Mouse (Mus musculus) hindbrain, embryonic 13.5 days (tissue): ENCODE measurements at regions not wholly inside any gene's neighbourhood (a gene's known extent, or its start where the extent isn't known, plus 50 kb on each side); places are given as distances from the start of the nearest gene placed in this dataset.
"Not testable (repeated sequence)": the region's sequence is repeated elsewhere in the genome, so short reads cannot be mapped to it uniquely, and the experiment has no call there.

Experiments used
- ATAC-seq: fragments of 200-750 bp; cut with Nextera tagmentation; 2 replicates; pipeline ENCODE4 v1.8.0; 2017; ENCODE audit warnings: moderate TSS enrichment; ENCODE audit not compliant: low FRiP score
- H3K27ac ChIP-seq: fragments of 300-500 bp; sonication (generic); 2 replicates; pipeline ENCODE4 v1.5.1; 2015; ENCODE audit warnings: inconsistent platforms, mild to moderate bottlenecking, moderate library complexity
- H3K27me3 ChIP-seq: fragments of 300-500 bp; sonication (generic); 2 replicates; pipeline ENCODE4 v1.6.1; 2015; ENCODE audit warnings: mild to moderate bottlenecking, inconsistent platforms
- H3K36me3 ChIP-seq: fragments of 300-500 bp; sonication (generic); 2 replicates; pipeline ENCODE4 v1.6.1; 2015; ENCODE audit warnings: mild to moderate bottlenecking, inconsistent platforms
- H3K4me1 ChIP-seq: fragments of 300-500 bp; sonication (generic); replicated peaks from 2 replicates; pipeline ENCODE4 v1.6.1; 2015; ENCODE audit warnings: inconsistent platforms
- H3K4me2 ChIP-seq: fragments of 300-500 bp; sonication (generic); 2 replicates; pipeline ENCODE4 v1.6.1; 2015; ENCODE audit warnings: inconsistent platforms, mild to moderate bottlenecking, moderate library complexity
- H3K4me3 ChIP-seq: fragments of 300-500 bp; sonication (generic); 2 replicates; pipeline ENCODE4 v1.5.1; 2015; ENCODE audit warnings: mild to moderate bottlenecking, inconsistent platforms
- H3K9ac ChIP-seq: fragments of 300-500 bp; sonication (generic); 2 replicates; pipeline ENCODE4 v1.6.1; 2015; ENCODE audit warnings: mild to moderate bottlenecking, inconsistent platforms
- H3K9me3 ChIP-seq: fragments of 300-500 bp; sonication (generic); 2 replicates; pipeline ENCODE4 v1.6.1; 2016; ENCODE audit warnings: inconsistent platforms
- WGBS: fragments of 180-500 bp; shearing (Covaris S2); methylation state at CpG from one replicate; pipeline ENCODE4 v1.1.7; 2015; 5-methylcytosine and 5-hydroxymethylcytosine counted together

DNA sequence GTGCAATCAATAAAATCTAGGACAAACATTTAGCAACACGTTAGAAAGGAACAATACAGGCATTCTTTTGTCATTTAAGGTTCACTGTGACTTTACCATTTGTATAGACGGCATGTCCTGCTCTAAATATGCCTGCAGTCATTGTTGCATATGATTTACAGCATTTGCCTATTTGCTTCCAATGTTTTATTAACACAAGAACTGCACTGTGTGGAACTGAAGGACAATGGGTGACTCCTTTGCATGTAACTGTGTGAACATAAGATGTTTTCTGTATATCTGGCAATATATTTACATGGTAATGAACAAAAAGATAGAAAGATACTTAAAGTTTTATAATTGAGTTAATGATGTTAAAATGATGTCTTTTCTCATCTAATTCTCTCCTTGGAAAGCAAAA lies 57.1 kb downstream of the Pou4f1 start:
- no peak overlapping the region for H3K9ac ChIP-seq
- ATAC-seq: no peak
- H3K36me3 ChIP-seq: no peaks in the 10 kb centered on the region
- no peaks in the 10 kb centered on the region for H3K27me3 ChIP-seq
- no peak overlapping the region for H3K4me3 ChIP-seq
- peaks cover 5% of the 10 kb centered on the region; the same call in 1 of the 2 replicates for H3K4me1 ChIP-seq
- WGBS: 27% methylated on average over 2 of the region's 2 CpGs
- no peak overlapping the region for H3K27ac ChIP-seq
- H3K9me3 ChIP-seq: no peaks in the 10 kb centered on the region
- H3K4me2 ChIP-seq: no peak overlapping the region

GRCm38 (mm10) chr14:104410292-104410691 lies 57.5 kb downstream of the Pou4f1 start:
- 42% methylated on average over 6 of the region's 6 CpGs for WGBS

DNA sequence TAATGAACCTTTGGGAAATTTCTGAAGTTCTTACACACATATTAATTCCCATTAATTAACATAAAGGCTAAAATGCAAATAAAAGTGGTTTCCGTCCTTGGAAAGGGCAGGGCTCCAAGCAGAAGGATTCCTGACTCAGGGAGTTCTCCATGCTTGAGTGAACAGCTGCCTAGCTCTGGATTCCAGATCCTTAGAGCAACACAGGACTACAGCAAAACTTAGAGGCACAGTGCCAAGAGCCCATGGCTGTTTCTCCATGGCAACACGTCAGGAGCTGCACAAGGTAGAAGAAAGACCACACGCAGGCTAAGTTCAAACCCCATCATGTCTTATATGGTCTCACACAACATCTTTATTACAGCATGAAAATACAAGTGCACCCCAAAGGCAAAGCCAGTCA lies 61.7 kb downstream of the Pou4f1 start:
- no peaks in the 10 kb centered on the region for H3K27me3 ChIP-seq

More at GRCm38 (mm10) chr14:104410292-104410691, 57.5 kb downstream of the Pou4f1 start:
- H3K9me3 ChIP-seq: no peaks in the 10 kb centered on the region
- H3K27ac ChIP-seq: no peak overlapping the region
- H3K4me1 ChIP-seq: peaks cover 5% of the 10 kb centered on the region; the same call in 1 of the 2 replicates
- H3K4me2 ChIP-seq: no peak overlapping the region
- no peaks in the 10 kb centered on the region for H3K36me3 ChIP-seq
- no peak for ATAC-seq
- H3K4me3 ChIP-seq: no peak overlapping the region
- H3K9ac ChIP-seq: no peak overlapping the region
- no peaks in the 10 kb centered on the region for H3K27me3 ChIP-seq

GRCm38 (mm10) chr14:104389297-104390071 lies 78.3 kb downstream of the Pou4f1 start:
- Histone ChIP-seq H3K36me3 (no peaks in the 10 kb centered on the region), H3K4me2 (no peak overlapping the region), H3K4me1 (peaks cover 6% of the 10 kb centered on the region; the same call in 1 of the 2 replicates), H3K27me3 (no peaks in the 10 kb centered on the region), H3K9ac (no peak overlapping the region), H3K27ac (peak overlapping the region; percentile 55; the same call in 1 of the 2 replicates), H3K9me3 (no peaks in the 10 kb centered on the region), H3K4me3 (no peak overlapping the region)
- peak; percentile 68; the same call in 1 of the 2 replicates for ATAC-seq
- 54% methylated on average over 8 of the region's 8 CpGs for WGBS

More for the DNA sequence above, 61.7 kb downstream of the Pou4f1 start:
- no peak overlapping the region for H3K27ac ChIP-seq
- H3K9me3 ChIP-seq: no peaks in the 10 kb centered on the region
- H3K36me3 ChIP-seq: no peaks in the 10 kb centered on the region
- H3K4me1 ChIP-seq: peaks cover 5% of the 10 kb centered on the region; the same call in 1 of the 2 replicates
- no peak for ATAC-seq
- WGBS: 58% methylated on average over 3 of the region's 3 CpGs
- H3K4me3 ChIP-seq: no peak overlapping the region
- H3K4me2 ChIP-seq: no peak overlapping the region
- H3K9ac ChIP-seq: no peak overlapping the region

DNA sequence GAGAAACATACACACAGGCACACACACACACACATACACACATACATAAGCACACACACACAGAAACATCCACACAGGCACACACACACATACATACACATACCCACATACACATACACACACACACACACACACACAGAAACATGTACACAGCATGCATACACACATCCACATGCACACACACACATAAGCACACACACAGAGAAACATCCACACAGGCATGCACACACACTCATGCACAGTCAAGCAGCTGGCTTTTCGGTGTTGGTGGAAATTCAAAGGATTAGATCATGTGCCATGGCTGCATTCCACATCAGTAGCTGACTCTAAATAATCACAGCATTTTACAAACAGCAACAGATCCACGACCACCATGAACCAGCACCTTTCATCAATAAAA lies 78.9 kb downstream of the Pou4f1 start:
- peak; percentile 39; the same call in 1 of the 2 replicates for ATAC-seq
- Histone ChIP-seq H3K9me3 (no peaks in the 10 kb centered on the region), H3K4me1 (peaks cover 6% of the 10 kb centered on the region; the same call in 1 of the 2 replicates), H3K9ac (no peak overlapping the region), H3K4me2 (no peak overlapping the region), H3K27ac (no peak overlapping the region), H3K36me3 (no peaks in the 10 kb centered on the region), H3K4me3 (no peak overlapping the region), H3K27me3 (no peaks in the 10 kb centered on the region)
- WGBS: 82% methylated on average over 2 of the region's 2 CpGs

- peak; percentile 79; the same call in 1 of the 2 replicates for ATAC-seq
- Histone ChIP-seq H3K9me3 (no peaks in the 10 kb centered on the region), H3K4me1 (peaks cover 5% of the 10 kb centered on the region; the same call in 1 of the 2 replicates), H3K9ac (no peak overlapping the region), H3K4me3 (no peak overlapping the region), H3K27ac (no peak overlapping the region), H3K4me2 (no peak overlapping the region), H3K36me3 (no peaks in the 10 kb centered on the region), H3K27me3 (no peaks in the 10 kb centered on the region)
- 34% methylated on average over 5 of the region's 5 CpGs for WGBS
Measured at GRCm38 (mm10) chr14:104380986-104381385, 86.8 kb downstream of the Pou4f1 start.

DNA sequence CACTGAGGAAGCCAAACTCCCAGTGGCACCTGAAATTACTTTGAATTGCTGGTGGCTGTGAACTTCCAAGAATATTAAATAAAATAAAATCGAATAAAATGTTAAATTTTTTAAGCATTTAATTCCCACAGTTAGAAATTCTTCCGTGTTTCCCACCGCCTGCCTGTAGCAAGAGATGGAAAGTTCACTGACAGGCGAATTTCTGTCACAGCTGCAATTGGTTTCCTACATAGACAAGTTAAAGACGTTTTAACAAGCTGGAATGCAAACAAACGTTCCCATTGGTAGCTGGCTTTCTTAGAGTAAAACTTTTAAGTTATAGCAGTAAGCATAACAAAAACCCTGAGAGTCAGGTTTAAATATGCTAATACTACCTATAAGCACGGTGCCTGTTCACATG lies 95.0 kb downstream of the Pou4f1 start:
- WGBS: 79% methylated on average over 7 of the region's 7 CpGs
- Histone ChIP-seq H3K27ac (no peak overlapping the region), H3K27me3 (no peaks in the 10 kb centered on the region), H3K9ac (no peak overlapping the region), H3K4me2 (no peak overlapping the region), H3K36me3 (no peaks in the 10 kb centered on the region), H3K9me3 (no peaks in the 10 kb centered on the region), H3K4me1 (no peaks in the 10 kb centered on the region), H3K4me3 (no peak overlapping the region)
- no peak for ATAC-seq

GRCm38 (mm10) chr14:104356636-104357035 lies 111.2 kb downstream of the Pou4f1 start:
- H3K36me3 ChIP-seq: no peaks in the 10 kb centered on the region
- 64% methylated on average over 1 of the region's 1 CpGs for WGBS

GRCm38 (mm10) chr14:104336783-104337182 lies 131.0 kb downstream of the Pou4f1 start:
- not testable (repeated sequence) for H3K27me3 ChIP-seq, H3K36me3 ChIP-seq, H3K27ac ChIP-seq, H3K4me1 ChIP-seq, H3K4me2 ChIP-seq, ATAC-seq, H3K9me3 ChIP-seq, H3K9ac ChIP-seq, H3K4me3 ChIP-seq
- whole genome bisulfite sequencing: 97% methylated on average over 15 of the region's 15 CpGs

More at GRCm38 (mm10) chr14:104356636-104357035, 111.2 kb downstream of the Pou4f1 start:
- H3K4me1 ChIP-seq: no peaks in the 10 kb centered on the region
- no peak overlapping the region for H3K4me2 ChIP-seq
- no peak overlapping the region for H3K4me3 ChIP-seq
- ATAC-seq: no peak
- no peak overlapping the region for H3K9ac ChIP-seq
- H3K9me3 ChIP-seq: no peaks in the 10 kb centered on the region
- no peak overlapping the region for H3K27ac ChIP-seq
- no peaks in the 10 kb centered on the region for H3K27me3 ChIP-seq

GRCm38 (mm10) chr14:104326089-104326488 lies 141.7 kb downstream of the Pou4f1 start:
- H3K4me3 ChIP-seq: no peak overlapping the region
- H3K9me3 ChIP-seq: no peaks in the 10 kb centered on the region
- H3K9ac ChIP-seq: no peak overlapping the region
- no peak for ATAC-seq
- 0 out of 2 replicates have a peak, but pooled peaks cover 2% of the 10 kb centered on the region for H3K4me1 ChIP-seq
- WGBS: 52% methylated on average over 10 of the region's 10 CpGs
- no peak overlapping the region for H3K27ac ChIP-seq
- no peak overlapping the region for H3K4me2 ChIP-seq
- H3K27me3 ChIP-seq: no peaks in the 10 kb centered on the region
- no peaks in the 10 kb centered on the region for H3K36me3 ChIP-seq

- ATAC-seq: no peak
- Histone ChIP-seq H3K9me3 (no peaks in the 10 kb centered on the region), H3K36me3 (no peaks in the 10 kb centered on the region), H3K27me3 (peaks cover 8% of the 10 kb centered on the region; the same call in 1 of the 2 replicates), H3K4me3 (no peak overlapping the region), H3K27ac (no peak overlapping the region), H3K9ac (no peak overlapping the region), H3K4me2 (no peak overlapping the region), H3K4me1 (peaks cover 20% of the 10 kb centered on the region)
- 39% methylated on average over 5 of the region's 5 CpGs for WGBS
Measured at GRCm38 (mm10) chr14:104300141-104300540, 167.7 kb downstream of the Pou4f1 start.

- Histone ChIP-seq H3K27ac (no peak overlapping the region), H3K4me3 (no peak overlapping the region), H3K9ac (no peak overlapping the region), H3K36me3 (no peaks in the 10 kb centered on the region), H3K4me1 (peaks cover 22% of the 10 kb centered on the region), H3K27me3 (peaks cover 22% of the 10 kb centered on the region; the same call in 1 of the 2 replicates), H3K9me3 (no peaks in the 10 kb centered on the region), H3K4me2 (no peak overlapping the region)
- peak; percentile 77 for ATAC-seq
- 12% methylated on average over 4 of the region's 4 CpGs for WGBS
Measured at GRCm38 (mm10) chr14:104298312-104298711, 169.5 kb downstream of the Pou4f1 start.
